Mouse (Mus musculus) thymus, adult 2 months (tissue): Measurements from ENCODE around the gene Dclk1.

ENCODE experiments used
- CTCF ChIP-seq: fragments of 200-500 bp; IDR thresholded peaks from 2 replicates; pipeline ENCODE4 v1.5.1; 2012; ENCODE audit warnings: mild to moderate bottlenecking, control low read depth, low read length, moderate library complexity, borderline replicate concordance; ENCODE audit not compliant: control insufficient read depth, poor library complexity, insufficient read depth; ENCODE audit errors: extremely low read depth
- POLR2A ChIP-seq: fragments of 200-500 bp; IDR thresholded peaks from 2 replicates; pipeline ENCODE4 v1.6.1; 2012; ENCODE audit warnings: mild to moderate bottlenecking, low read length, control low read depth, moderate library complexity; ENCODE audit not compliant: control insufficient read depth, poor library complexity, insufficient read depth; ENCODE audit errors: extremely low read depth

DNA sequence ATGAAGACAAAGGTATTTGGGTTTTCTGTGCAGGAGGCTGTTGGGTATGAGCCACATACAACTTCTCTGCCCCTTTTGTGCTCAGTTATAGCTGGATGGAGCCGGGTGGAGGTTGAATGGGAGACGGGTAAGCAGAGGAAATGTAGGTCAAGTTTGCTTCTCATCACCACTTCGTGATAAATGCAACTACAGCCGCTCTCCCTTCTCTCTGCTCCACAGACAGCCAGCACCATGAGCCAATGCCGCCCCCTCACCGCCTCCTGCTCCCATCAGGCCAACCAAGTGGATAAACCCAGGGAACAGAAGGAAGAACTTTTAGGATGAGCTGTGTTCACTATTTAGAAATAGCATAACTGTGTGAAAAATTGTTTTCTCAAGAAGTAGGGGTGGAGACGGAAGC lies 234.5 kb downstream of the Dclk1 start:
- no peak for TF ChIP-seq POLR2A
- no peak for TF ChIP-seq CTCF
